Mouse (Mus musculus) hindbrain, embryonic 12.5 days (tissue): ENCODE data around the gene Plb1. TPM values are rescaled to one million over a fixed set of nuclear protein-coding genes. Genes with fewer than 3 reads are reported as not detected.

Source experiments
- ATAC-seq: fragments of 200-750 bp; cut with Nextera tagmentation; 2 replicates; pipeline ENCODE4 v1.8.0; 2017; ENCODE audit warnings: moderate TSS enrichment; ENCODE audit not compliant: low FRiP score
- H3K27ac ChIP-seq: fragments of 300-500 bp; sonication (generic); 2 replicates; pipeline ENCODE4 v1.5.1; 2016; ENCODE audit warnings: mild to moderate bottlenecking
- H3K27me3 ChIP-seq: fragments of 300-500 bp; sonication (generic); 2 replicates; pipeline ENCODE4 v1.6.1; 2016; ENCODE audit warnings: mild to moderate bottlenecking
- H3K36me3 ChIP-seq: fragments of 300-500 bp; sonication (generic); 2 replicates; pipeline ENCODE4 v1.6.1; 2016; ENCODE audit warnings: mild to moderate bottlenecking
- H3K4me1 ChIP-seq: fragments of 300-500 bp; sonication (generic); 2 replicates; pipeline ENCODE4 v1.6.1; 2016
- H3K4me2 ChIP-seq: fragments of 300-500 bp; sonication (generic); replicated peaks from 2 replicates; pipeline ENCODE4 v1.6.1; 2016; ENCODE audit warnings: mild to moderate bottlenecking
- H3K4me3 ChIP-seq: fragments of 300-500 bp; sonication (generic); 2 replicates; pipeline ENCODE4 v1.5.1; 2016; ENCODE audit warnings: mild to moderate bottlenecking
- H3K9ac ChIP-seq: fragments of 300-500 bp; sonication (generic); 2 replicates; pipeline ENCODE4 v1.6.1; 2016; ENCODE audit warnings: mild to moderate bottlenecking, moderate library complexity
- H3K9me3 ChIP-seq: fragments of 300-500 bp; sonication (generic); replicated peaks from 2 replicates; pipeline ENCODE4 v1.6.1; 2016; ENCODE audit warnings: mild to moderate bottlenecking
- WGBS: fragments of 180-500 bp; shearing (Covaris S2); methylation state at CpG from one replicate; pipeline ENCODE4 v1.1.7; 2016; 5-methylcytosine and 5-hydroxymethylcytosine counted together
- polyA plus RNA-seq: library from polyadenylated mRNA; unstranded; fragments of >200 nt; fragmentation: Nextera tagmentation; extraction: Ambion mirVana; gene quantifications from 2 replicates; pipeline ENCODE4 v1.2.1, GENCODE M21; 2016

The Plb1 gene
- polyA plus RNA-seq, 1 experiment from 2014 or later = 0.21 TPM

GRCm38 (mm10) chr5:32409747-32410146, 177.2 kb downstream of the Plb1 start:
- WGBS = 84% methylated on average over 2 of the region's 2 CpGs

GRCm38 (mm10) chr5:32410954-32411688, 178.6 kb downstream of the Plb1 start:
- WGBS = 78% methylated on average over 3 of the region's 3 CpGs
- Histone ChIP-seq H3K27me3 (no peaks in the 10 kb centered on the region), H3K36me3 (no peaks in the 10 kb centered on the region), H3K9me3 (no peaks in the 10 kb centered on the region), H3K4me3 (no peak overlapping the region), H3K9ac (no peak overlapping the region), H3K27ac (no peak overlapping the region), H3K4me1 (peaks cover 13% of the 10 kb centered on the region; the same call in 1 of the 2 replicates), H3K4me2 (no peak overlapping the region)
- no peak for ATAC-seq

More at GRCm38 (mm10) chr5:32409747-32410146, 177.2 kb downstream of the Plb1 start:
- Histone ChIP-seq H3K4me2 (no peak overlapping the region), H3K4me3 (no peak overlapping the region), H3K4me1 (peaks cover 15% of the 10 kb centered on the region; the same call in 1 of the 2 replicates), H3K36me3 (no peaks in the 10 kb centered on the region), H3K27ac (no peak overlapping the region), H3K27me3 (no peaks in the 10 kb centered on the region), H3K9me3 (no peaks in the 10 kb centered on the region), H3K9ac (no peak overlapping the region)
- no peak for ATAC-seq

DNA sequence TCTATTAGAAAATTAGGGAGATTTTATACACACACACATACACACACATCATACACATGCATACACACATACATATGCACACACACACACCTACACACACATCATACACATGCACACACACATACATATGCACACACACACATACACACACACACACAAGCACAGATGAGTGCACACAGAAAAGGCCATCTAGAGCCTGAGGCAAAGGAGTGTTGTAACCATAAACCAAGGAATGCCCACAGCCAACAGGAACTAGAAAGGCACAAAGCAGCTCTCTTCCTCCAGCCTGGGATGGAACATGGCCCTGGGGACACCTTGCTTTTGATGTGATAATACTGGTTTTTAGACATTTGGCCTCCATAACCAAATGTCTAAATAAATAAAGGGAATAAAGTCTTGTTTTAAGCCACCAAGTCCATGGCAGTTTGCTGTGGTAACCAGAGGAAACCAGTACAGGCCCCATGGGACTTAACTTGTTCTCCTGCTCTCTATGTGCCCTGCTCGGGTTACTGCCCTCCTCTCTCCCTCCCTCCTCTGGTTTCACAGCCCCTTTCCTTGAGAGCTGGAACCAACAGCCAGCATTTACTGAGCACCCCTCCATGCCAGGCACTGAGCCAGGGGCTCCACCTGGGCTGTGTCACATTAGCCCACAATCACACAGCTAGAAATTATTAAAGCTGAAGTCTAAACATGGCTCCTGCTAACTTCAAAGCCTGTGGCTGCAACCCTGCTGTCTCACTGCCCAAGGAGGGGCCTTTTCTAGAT, 179.9 kb downstream of the Plb1 start:
- H3K4me1 ChIP-seq = peaks cover 13% of the 10 kb centered on the region; the same call in 1 of the 2 replicates
- WGBS = 20% methylated on average over 1 of the region's 1 CpGs
- no peak for ATAC-seq
- no peaks in the 10 kb centered on the region for H3K36me3 ChIP-seq
- H3K4me2 ChIP-seq = no peak overlapping the region
- 0 out of 2 replicates have a peak overlapping the region, but pooled peaks have one; percentile 17 for H3K27ac ChIP-seq
- no peaks in the 10 kb centered on the region for H3K9me3 ChIP-seq
- H3K27me3 ChIP-seq = no peaks in the 10 kb centered on the region
- no peak overlapping the region; the same call in 1 of the 2 replicates for H3K9ac ChIP-seq
- H3K4me3 ChIP-seq = no peak overlapping the region

GRCm38 (mm10) chr5:32413083-32413482, 180.6 kb downstream of the Plb1 start:
- no peak overlapping the region for H3K4me2 ChIP-seq
- H3K36me3 ChIP-seq = no peaks in the 10 kb centered on the region
- no peak overlapping the region for H3K4me3 ChIP-seq
- 84% methylated on average over 2 of the region's 2 CpGs for WGBS
- no peak overlapping the region for H3K9ac ChIP-seq
- H3K27me3 ChIP-seq = no peaks in the 10 kb centered on the region
- H3K9me3 ChIP-seq = no peaks in the 10 kb centered on the region
- H3K27ac ChIP-seq = no peak overlapping the region
- H3K4me1 ChIP-seq = peaks cover 13% of the 10 kb centered on the region; the same call in 1 of the 2 replicates
- no peak for ATAC-seq

GRCm38 (mm10) chr5:32413569-32413968, 181.1 kb downstream of the Plb1 start:
- ATAC-seq = no peak
- Histone ChIP-seq H3K9ac (no peak overlapping the region), H3K36me3 (no peaks in the 10 kb centered on the region), H3K27me3 (no peaks in the 10 kb centered on the region), H3K4me3 (no peak overlapping the region), H3K4me1 (peaks cover 13% of the 10 kb centered on the region; the same call in 1 of the 2 replicates), H3K27ac (no peak overlapping the region), H3K4me2 (no peak overlapping the region), H3K9me3 (no peaks in the 10 kb centered on the region)
- WGBS = 76% methylated on average over 2 of the region's 2 CpGs

- H3K9me3 ChIP-seq = no peaks in the 10 kb centered on the region
- no peak overlapping the region for H3K27ac ChIP-seq
- ATAC-seq = no peak
- 82% methylated on average over 5 of the region's 5 CpGs for WGBS
- no peaks in the 10 kb centered on the region for H3K36me3 ChIP-seq
- H3K9ac ChIP-seq = no peak overlapping the region
- H3K27me3 ChIP-seq = no peaks in the 10 kb centered on the region
- H3K4me1 ChIP-seq = peaks cover 13% of the 10 kb centered on the region; the same call in 1 of the 2 replicates
- H3K4me2 ChIP-seq = no peak overlapping the region
- no peak overlapping the region for H3K4me3 ChIP-seq
Observed at GRCm38 (mm10) chr5:32414461-32414985, 182.0 kb downstream of the Plb1 start.

GRCm38 (mm10) chr5:32415554-32415953, 183.0 kb downstream of the Plb1 start:
- peaks cover 13% of the 10 kb centered on the region; the same call in 1 of the 2 replicates for H3K4me1 ChIP-seq
- no peaks in the 10 kb centered on the region for H3K36me3 ChIP-seq
- H3K9me3 ChIP-seq = no peaks in the 10 kb centered on the region
- no peak overlapping the region for H3K9ac ChIP-seq
- no peak overlapping the region for H3K4me2 ChIP-seq
- no peak overlapping the region for H3K4me3 ChIP-seq
- no peak for ATAC-seq
- no peaks in the 10 kb centered on the region for H3K27me3 ChIP-seq
- no peak overlapping the region for H3K27ac ChIP-seq
- 89% methylated on average over 6 of the region's 6 CpGs for WGBS

Other genes with a start within 250 kb of the Plb1 start
- gene Fosl2, start 96.9 kb upstream of the Plb1 start, polyA plus RNA-seq = 1.0 and 1.2 TPM in 2 replicates
- gene Ppp1cb, start 226.1 kb downstream of the Plb1 start, polyA plus RNA-seq = 196 and 215 TPM in 2 replicates